Mouse (Mus musculus) G1E (cell line): ENCODE measurements around the gene Acer2. TPM values are rescaled to one million over a fixed set of nuclear protein-coding genes. Genes with fewer than 3 reads are reported as not detected.

Source experiments
- ATAC-seq: 2 replicates; pipeline ENCODE4 v1.8.0; 2016; ENCODE audit warnings: mild to moderate bottlenecking; ENCODE audit not compliant: insufficient number of reproducible peaks, poor library complexity, low FRiP score, severe bottlenecking; ENCODE audit errors: extremely low read depth
- DNase-seq: peaks from one replicate; pipeline ENCODE4 v3.0.0; 2012; ENCODE audit warnings: low spot score
- H3K27me3 ChIP-seq: 2 replicates; pipeline ENCODE4 v1.6.1; 2012; ENCODE audit warnings: mild to moderate bottlenecking, low read length, inconsistent platforms; ENCODE audit not compliant: insufficient read depth
- H3K36me3 ChIP-seq: replicated peaks from 2 replicates; pipeline ENCODE3; 2012; ENCODE audit warnings: mild to moderate bottlenecking, inconsistent platforms
- H3K4me1 ChIP-seq: 2 replicates; pipeline ENCODE4 v1.6.1; 2012; ENCODE audit warnings: low read depth, low read length, inconsistent platforms, mixed read lengths; ENCODE audit not compliant: insufficient read depth
- H3K4me3 ChIP-seq: 2 replicates; pipeline ENCODE4 v1.5.1; 2012; ENCODE audit warnings: low read depth, mild to moderate bottlenecking, inconsistent platforms, low read length, moderate library complexity, mixed read lengths
- H3K9me3 ChIP-seq: replicated peaks from 2 replicates; pipeline ENCODE4 v1.6.1; 2012; ENCODE audit warnings: inconsistent platforms
- CTCF ChIP-seq: IDR thresholded peaks from 2 replicates; pipeline ENCODE4 v1.5.1; 2012; ENCODE audit warnings: low read depth, low read length, inconsistent platforms, mixed read lengths
- GATA1 ChIP-seq: IDR thresholded peaks from 2 replicates; pipeline ENCODE4 v1.6.1; 2012; ENCODE audit warnings: borderline replicate concordance, low read length, inconsistent platforms, mixed read lengths
- GATA2 ChIP-seq: IDR thresholded peaks from 2 replicates; pipeline ENCODE4 v1.6.1; 2012; ENCODE audit warnings: low read depth, low read length, inconsistent platforms, borderline replicate concordance
- POLR2AphosphoS5 ChIP-seq: IDR thresholded peaks from 2 replicates; pipeline ENCODE4 v1.6.1; 2012; ENCODE audit warnings: low read depth, low read length, inconsistent platforms; ENCODE audit not compliant: insufficient replicate concordance
- TAL1 ChIP-seq: conservative IDR thresholded peaks from 2 replicates; pipeline ENCODE4 v1.6.1; 2012; ENCODE audit warnings: low read depth, low read length, inconsistent platforms, mixed read lengths
- polyA plus RNA-seq: library from polyadenylated mRNA; stranded (reverse); fragments of >175 nt; gene quantifications from 2 replicates; pipeline ENCODE4 v1.2.3, GENCODE M21; 2012
- total RNA-seq, 2 experiments: library from RNA; stranded (forward) in 1 of 2; stranded (reverse) in 1 of 2; fragments of 200-1000 nt in 1 of 2; fragments of >200 nt in 1 of 2; fragmentation: Nextera tagmentation in 1 of 2; gene quantifications; 2 replicates each; pipeline ENCODE4 v1.2.3; 2014 to 2017

Gene Acer2
- total and polyA plus RNA-seq, 3 experiments, result 0.22 TPM; not detected in 2

- Histone ChIP-seq H3K4me3 (no peak overlapping the region), H3K36me3 (no peaks in the 10 kb centered on the region), H3K9me3 (no peaks in the 10 kb centered on the region), H3K27me3 (no peaks in the 10 kb centered on the region; the same call in 1 of the 2 replicates), H3K4me1 (0 out of 2 replicates have a peak, but pooled peaks cover 2% of the 10 kb centered on the region)
- ATAC-seq, result no peak
- TF ChIP-seq GATA1 (no peak), GATA2 (no peak), CTCF (no peak), TAL1 (no peak), POLR2AphosphoS5 (no peak)
- DNase-seq, result no peak
Observed at GRCm38 (mm10) chr4:86884945-86885344, 10.7 kb downstream of the Acer2 start.

DNA sequence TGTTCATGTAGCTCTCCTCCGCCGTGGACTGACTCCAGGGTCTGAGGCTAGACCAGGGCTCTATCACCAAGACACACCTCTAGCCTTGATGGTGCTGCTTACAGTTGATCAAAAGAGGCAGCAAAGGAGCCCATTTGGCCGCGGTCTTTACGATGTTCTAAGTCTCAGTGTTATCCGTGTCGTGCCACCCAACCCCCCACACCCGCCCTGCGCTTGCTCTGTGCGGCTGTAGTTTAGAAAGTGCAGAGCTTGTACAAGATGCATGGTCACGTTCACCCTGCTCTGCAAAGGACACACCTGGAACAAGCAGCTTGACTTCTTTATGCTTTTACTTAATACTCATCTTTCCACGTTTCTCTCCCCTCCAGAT is 11.6 kb downstream of the Acer2 start:
- Histone ChIP-seq H3K4me3 (no peak overlapping the region), H3K27me3 (no peaks in the 10 kb centered on the region; the same call in 1 of the 2 replicates), H3K4me1 (0 out of 2 replicates have a peak, but pooled peaks cover 2% of the 10 kb centered on the region), H3K9me3 (no peaks in the 10 kb centered on the region), H3K36me3 (no peaks in the 10 kb centered on the region)
- ATAC-seq, result no peak
- TF ChIP-seq CTCF (no peak), GATA2 (no peak), TAL1 (no peak), POLR2AphosphoS5 (no peak), GATA1 (no peak)
- no peak for DNase-seq

DNA sequence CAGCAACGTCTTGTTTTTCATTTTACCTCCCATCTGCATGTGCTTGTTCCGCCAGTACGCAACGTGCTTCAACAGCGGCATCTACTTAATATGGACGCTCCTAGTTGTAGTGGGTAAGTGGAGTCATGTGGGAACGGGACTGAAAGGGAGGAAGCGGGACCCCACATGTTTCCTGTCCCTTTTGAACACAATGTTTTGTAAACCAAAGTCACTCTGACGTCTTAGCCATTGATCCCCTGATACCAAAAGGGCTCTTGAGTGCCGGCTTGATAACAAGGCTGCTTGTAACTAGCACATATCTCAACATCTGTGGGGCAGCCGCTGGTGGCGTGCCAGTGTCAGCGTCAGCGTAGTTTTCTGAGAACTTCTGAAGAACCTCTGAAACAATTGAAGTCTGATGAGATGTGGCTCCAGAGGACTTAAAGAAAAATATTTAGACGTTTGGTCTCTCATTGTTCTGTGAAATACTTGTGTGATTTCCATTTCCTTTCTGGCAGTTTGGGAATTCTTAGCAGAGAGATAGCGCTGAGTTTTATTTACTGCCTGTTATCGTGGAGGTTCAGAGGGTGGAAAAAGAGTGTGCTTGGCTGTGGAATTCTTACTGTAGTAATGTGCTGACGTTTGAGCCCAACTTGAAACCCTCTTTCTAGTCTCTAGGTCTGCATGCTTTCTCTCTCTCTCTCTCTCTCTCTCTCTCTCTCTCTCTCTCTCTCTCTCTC is 12.1 kb downstream of the Acer2 start:
- DNase-seq (no peak), ATAC-seq (no peak)
- Histone ChIP-seq H3K4me3 (no peak overlapping the region), H3K36me3 (no peaks in the 10 kb centered on the region), H3K4me1 (0 out of 2 replicates have a peak, but pooled peaks cover 2% of the 10 kb centered on the region), H3K27me3 (no peaks in the 10 kb centered on the region; the same call in 1 of the 2 replicates), H3K9me3 (no peaks in the 10 kb centered on the region)
- no peak for TF ChIP-seq TAL1

DNA sequence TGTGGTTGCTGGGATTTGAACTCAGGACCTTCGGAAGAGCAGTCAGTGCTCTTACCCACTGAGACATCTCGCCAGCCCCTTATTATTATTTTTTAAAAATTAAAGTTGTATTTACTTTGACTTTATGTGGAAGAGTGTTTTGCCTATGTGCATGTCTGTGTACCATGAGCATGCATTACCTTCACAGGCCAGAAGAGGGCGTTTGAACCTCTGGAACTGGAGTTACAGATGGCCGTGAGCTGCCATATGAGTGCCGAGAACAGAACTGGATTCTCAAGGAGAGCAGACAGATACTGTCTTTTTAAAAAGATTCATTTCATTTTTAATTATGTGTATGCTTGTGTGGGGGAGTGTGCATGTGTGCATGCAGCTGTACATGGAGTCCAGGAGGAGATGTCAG is 13.7 kb downstream of the Acer2 start:
- Histone ChIP-seq H3K36me3 (no peaks in the 10 kb centered on the region), H3K9me3 (no peaks in the 10 kb centered on the region), H3K27me3 (no peaks in the 10 kb centered on the region; the same call in 1 of the 2 replicates), H3K4me1 (0 out of 2 replicates have a peak, but pooled peaks cover 2% of the 10 kb centered on the region), H3K4me3 (no peak overlapping the region)
- DNase-seq (no peak), ATAC-seq (no peak)
- no peak for TF ChIP-seq TAL1
- no peak for TF ChIP-seq GATA1
- TF ChIP-seq GATA2, result no peak
- peak; percentile 23 for TF ChIP-seq CTCF
- no peak for TF ChIP-seq POLR2AphosphoS5

GRCm38 (mm10) chr4:86897411-86897810 is 23.2 kb downstream of the Acer2 start:
- DNase-seq (no peak), ATAC-seq (no peak)
- Histone ChIP-seq H3K27me3 (peaks cover 3% of the 10 kb centered on the region; the same call in 1 of the 2 replicates), H3K4me1 (no peaks in the 10 kb centered on the region; the same call in 1 of the 2 replicates), H3K36me3 (no peaks in the 10 kb centered on the region), H3K4me3 (no peak overlapping the region), H3K9me3 (no peaks in the 10 kb centered on the region)
- no peak for TF ChIP-seq CTCF
- no peak for TF ChIP-seq GATA1

DNA sequence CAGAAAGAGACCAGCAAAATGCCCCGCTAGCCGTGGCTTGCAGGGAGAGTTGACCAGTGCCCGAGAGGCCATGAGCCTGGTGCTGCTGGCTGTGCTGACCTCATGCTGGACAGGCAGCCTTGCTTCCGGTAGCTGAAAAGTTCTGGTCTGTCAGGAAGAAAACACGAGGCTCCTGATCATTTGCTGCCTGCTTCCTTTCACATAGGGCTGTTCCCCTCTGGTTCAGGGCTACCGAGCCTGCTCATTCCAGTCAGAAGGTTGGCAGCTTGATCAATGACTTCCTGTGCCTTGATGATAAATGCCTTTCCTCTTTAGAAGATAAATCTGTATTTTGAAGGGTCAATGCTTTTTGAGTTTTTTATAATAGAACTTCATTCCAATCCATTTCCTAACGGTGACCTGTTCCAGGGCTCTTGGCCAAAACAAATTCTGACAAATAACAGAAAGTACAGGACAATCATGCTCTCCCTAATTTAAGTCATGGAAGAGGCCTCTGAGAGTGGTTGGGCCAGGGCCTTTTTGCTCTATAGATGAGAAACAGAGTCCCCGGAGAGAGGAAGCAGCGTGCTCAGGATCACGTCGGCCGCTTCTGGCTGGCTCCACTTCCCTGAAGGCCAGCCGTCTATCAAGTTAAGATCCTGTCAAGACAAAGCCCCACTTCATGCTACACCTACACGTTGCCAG is 24.7 kb downstream of the Acer2 start:
- Histone ChIP-seq H3K4me3 (no peak overlapping the region), H3K9me3 (no peaks in the 10 kb centered on the region), H3K4me1 (no peaks in the 10 kb centered on the region; the same call in 1 of the 2 replicates), H3K36me3 (no peaks in the 10 kb centered on the region), H3K27me3 (peaks cover 4% of the 10 kb centered on the region)
- no peak for ATAC-seq
- no peak for TF ChIP-seq POLR2AphosphoS5
- TF ChIP-seq TAL1, result no peak
- no peak for TF ChIP-seq GATA1
- TF ChIP-seq CTCF, result no peak
- TF ChIP-seq GATA2, result no peak
- DNase-seq, result no peak

DNA sequence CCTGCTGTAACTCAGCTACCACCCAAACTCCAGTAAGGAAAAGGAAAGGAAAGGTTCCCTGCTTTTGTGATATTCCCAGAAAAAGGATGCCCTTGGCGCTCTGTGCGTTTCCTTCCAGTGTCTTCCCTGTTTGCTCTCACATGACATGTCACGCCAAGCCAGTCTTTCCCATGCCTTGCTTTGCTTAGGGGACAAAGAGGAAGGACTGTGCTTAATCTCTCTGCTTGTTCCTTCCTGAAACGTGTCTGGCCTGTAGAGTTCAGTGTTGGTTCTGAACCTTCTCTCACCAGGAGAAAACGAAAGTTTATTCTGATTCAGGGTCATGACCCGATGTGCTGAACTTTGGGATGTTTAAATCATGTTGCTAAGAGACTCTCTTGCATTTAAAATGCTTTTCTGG is 28.2 kb downstream of the Acer2 start:
- DNase-seq (no peak), ATAC-seq (no peak)
- no peaks in the 10 kb centered on the region for H3K9me3 ChIP-seq
- no peaks in the 10 kb centered on the region for H3K36me3 ChIP-seq
- no peak for TF ChIP-seq GATA1
- TF ChIP-seq GATA2, result no peak
- no peak for TF ChIP-seq CTCF
- TF ChIP-seq POLR2AphosphoS5, result no peak
- TF ChIP-seq TAL1, result no peak
- H3K27me3 ChIP-seq, result peaks cover 6% of the 10 kb centered on the region
- no peak overlapping the region for H3K4me3 ChIP-seq
- H3K4me1 ChIP-seq, result no peaks in the 10 kb centered on the region; the same call in 1 of the 2 replicates
